Mouse (Mus musculus) CH12.LX (cell line): Measurements from ENCODE around the gene Ggcx. TPM values are rescaled to one million over a fixed set of nuclear protein-coding genes. Genes with fewer than 3 reads are reported as not detected.
A peak's percentile ranks its signal among the peaks of the same experiment; 100 is the strongest.

ENCODE experiments used
- DNase-seq: peaks from one replicate; pipeline ENCODE4 v3.0.0-alpha.2; 2013; ENCODE audit errors: extremely low read depth
- H3K27ac ChIP-seq: 2 replicates; pipeline ENCODE4 v1.5.1; 2012; ENCODE audit warnings: low read depth, mild to moderate bottlenecking, control low read depth, moderate library complexity; ENCODE audit not compliant: insufficient read depth
- H3K27me3 ChIP-seq: replicated peaks from 2 replicates; pipeline ENCODE3; 2012; ENCODE audit warnings: inconsistent platforms
- H3K36me3 ChIP-seq, 2 experiments: replicated peaks in 1 of 2; 2 replicates each; pipeline versions ENCODE3 to v1.6.1; 2012; ENCODE audit warnings: inconsistent platforms in 1 of 2, low read length in 1 of 2, mild to moderate bottlenecking in 1 of 2, mixed read lengths in 1 of 2, moderate library complexity in 1 of 2; ENCODE audit not compliant: control insufficient read depth in 1 of 2, insufficient read depth in 1 of 2
- H3K4me1 ChIP-seq, 2 experiments: 2 replicates each; pipeline ENCODE4 v1.6.1; 2012; ENCODE audit warnings: inconsistent platforms in 1 of 2, moderate library complexity in 1 of 2; ENCODE audit not compliant: insufficient read depth in 2 of 2, control insufficient read depth in 1 of 2
- H3K4me2 ChIP-seq: 2 replicates; pipeline ENCODE4 v1.6.1; 2012; ENCODE audit warnings: low read depth, mild to moderate bottlenecking, control low read depth; ENCODE audit not compliant: poor library complexity, insufficient read depth, severe bottlenecking
- H3K4me3 ChIP-seq, 3 experiments: fragments of 150-350 bp in 1 of 3; sonication (generic) in 1 of 3; replicated peaks in 1 of 3; 2 replicates each; pipeline versions ENCODE3 to v1.5.1; 2011 to 2012; ENCODE audit warnings: low read depth in 2 of 3, low read length in 2 of 3, mild to moderate bottlenecking in 2 of 3, moderate library complexity in 2 of 3, control low read depth in 1 of 3, improper control_type of control experiment in 1 of 3, inconsistent platforms in 1 of 3, mixed read lengths in 1 of 3; ENCODE audit not compliant: poor library complexity in 1 of 3
- H3K79me2 ChIP-seq: replicated peaks from 2 replicates; pipeline ENCODE4 v1.6.1; 2012; ENCODE audit warnings: mild to moderate bottlenecking, moderate library complexity; ENCODE audit not compliant: control insufficient read depth, poor library complexity, insufficient read depth, severe bottlenecking; ENCODE audit errors: extremely low read depth
- H3K9ac ChIP-seq: 2 replicates; pipeline ENCODE4 v1.6.1; 2012; ENCODE audit warnings: low read depth, mild to moderate bottlenecking, control low read depth, moderate library complexity; ENCODE audit not compliant: insufficient read depth
- H3K9me3 ChIP-seq: replicated peaks from 2 replicates; pipeline ENCODE3; 2012; ENCODE audit warnings: low read length, inconsistent platforms, mixed read lengths
- CHD1 ChIP-seq: IDR thresholded peaks from 2 replicates; pipeline ENCODE4 v1.6.1; 2012; ENCODE audit warnings: low read depth, low read length, improper control_type of control experiment, inconsistent platforms
- CHD2 ChIP-seq: IDR thresholded peaks from 2 replicates; pipeline ENCODE4 v1.6.1; 2011; ENCODE audit warnings: low read length, improper control_type of control experiment
- CTCF ChIP-seq, 2 experiments: IDR thresholded peaks in 1 of 2; conservative IDR thresholded peaks in 1 of 2; 2 replicates each; pipeline ENCODE4 v1.5.1; 2011 to 2012; ENCODE audit warnings: low read depth in 2 of 2, low read length in 2 of 2, improper control_type of control experiment in 1 of 2, inconsistent platforms in 1 of 2, mild to moderate bottlenecking in 1 of 2, moderate library complexity in 1 of 2
- E2F4 ChIP-seq: IDR thresholded peaks from 2 replicates; pipeline ENCODE4 v1.6.1; 2011; ENCODE audit warnings: low read depth, low read length, improper control_type of control experiment; ENCODE audit not compliant: insufficient replicate concordance
- HCFC1 ChIP-seq: IDR thresholded peaks from 2 replicates; pipeline ENCODE4 v1.6.1; 2012; ENCODE audit warnings: low read depth, mild to moderate bottlenecking, inconsistent platforms, low read length, improper control_type of control experiment
- JUN ChIP-seq: IDR thresholded peaks from 2 replicates; pipeline ENCODE4 v1.6.1; 2011; ENCODE audit warnings: low read depth, mild to moderate bottlenecking, low read length, improper control_type of control experiment, moderate library complexity; ENCODE audit not compliant: insufficient read depth
- MAFK ChIP-seq: IDR thresholded peaks from 2 replicates; pipeline ENCODE4 v1.6.1; 2011; ENCODE audit warnings: low read length, improper control_type of control experiment; ENCODE audit not compliant: insufficient replicate concordance
- POLR2A ChIP-seq: IDR thresholded peaks from 2 replicates; pipeline ENCODE4 v1.6.1; 2011; ENCODE audit warnings: low read depth, mild to moderate bottlenecking, improper control_type of control experiment, low read length
- POLR2AphosphoS2 ChIP-seq: IDR thresholded peaks from 2 replicates; pipeline ENCODE4 v1.6.1; 2011; ENCODE audit warnings: low read depth, low read length, improper control_type of control experiment
- SIN3A ChIP-seq: IDR thresholded peaks from 2 replicates; pipeline ENCODE4 v1.6.1; 2012; ENCODE audit warnings: low read length, improper control_type of control experiment, inconsistent platforms
- UBTF ChIP-seq: IDR thresholded peaks from 2 replicates; pipeline ENCODE4 v1.6.1; 2012; ENCODE audit warnings: low read depth, mild to moderate bottlenecking, inconsistent platforms, low read length, improper control_type of control experiment, moderate library complexity
- USF1 ChIP-seq: IDR thresholded peaks from 2 replicates; pipeline ENCODE4 v1.6.1; 2014; ENCODE audit warnings: low read depth, mild to moderate bottlenecking, inconsistent platforms, low read length, improper control_type of control experiment
- ZKSCAN1 ChIP-seq: IDR thresholded peaks from 2 replicates; pipeline ENCODE4 v1.6.1; 2012; ENCODE audit warnings: low read depth, inconsistent platforms, low read length, improper control_type of control experiment, borderline replicate concordance
- ZMIZ1 ChIP-seq: IDR thresholded peaks from 2 replicates; pipeline ENCODE4 v1.6.1; 2012; ENCODE audit warnings: low read depth, mild to moderate bottlenecking, inconsistent platforms, low read length, improper control_type of control experiment
- dilution Hi-C: fragments of 300-500 bp; cut with MboI; formaldehyde crosslinking; loops from 2 replicates; pipeline ENCODE4 v1.14.3; 2020; ENCODE audit warnings: low sequenced_read_pairs; ENCODE audit not compliant: extremely low pct_unique_long_range_greater_than_20kb, extremely low pct_ligation_motif_present
- in situ Hi-C: fragments of 300-500 bp; cut with MboI; formaldehyde crosslinking; loops from 3 replicates; pipeline ENCODE4 v1.14.3; 2019; ENCODE audit warnings: low sequenced_read_pairs, low pct_ligation_motif_present, low pct_unique_long_range_greater_than_20kb, mixed read lengths
- polyA plus RNA-seq: library from polyadenylated mRNA; unstranded; fragments of >175 nt; gene quantifications from 2 replicates; pipeline ENCODE4 v1.2.1, GENCODE M21; 2012; ENCODE audit warnings: low read depth; ENCODE audit not compliant: insufficient read length
- total RNA-seq, 2 experiments: library from RNA; depleted of rRNA; stranded (reverse); fragments of 300-350 nt in 1 of 2; fragments of >200 nt in 1 of 2; gene quantifications; 2 replicates each; pipeline ENCODE4 v1.2.3; 2012 to 2014

Ggcx gene
- total and polyA plus RNA-seq, 3 experiments: 5.2 to 7.8 (median 6.7) TPM

- H3K36me3 ChIP-seq: peaks cover 68 to 82% of the 10 kb centered on the region in 2 experiments
- peaks cover 0 to 45% of the 10 kb centered on the region in 2 experiments; a peak in 3 of 4 replicates for H3K4me1 ChIP-seq
- H3K9me3 ChIP-seq: no peaks in the 10 kb centered on the region
- no peaks in the 10 kb centered on the region for H3K27me3 ChIP-seq
- dilution Hi-C loops (no loop called here), in situ Hi-C loops (no loop called here)
- H3K79me2 ChIP-seq: peaks cover 13% of the 10 kb centered on the region
- no peak for TF ChIP-seq MAFK
- no peak for TF ChIP-seq HCFC1
- no peak for TF ChIP-seq UBTF
- TF ChIP-seq CHD2: peak; percentile 79
- no peak for TF ChIP-seq USF1
- TF ChIP-seq POLR2A: peak; percentile 66
- peak; percentile 82 for TF ChIP-seq ZMIZ1
- no peak for TF ChIP-seq SIN3A
- TF ChIP-seq POLR2AphosphoS2: peak; percentile 99
- H3K27ac ChIP-seq: peak overlapping the region; percentile 60
- H3K4me2 ChIP-seq: no peak overlapping the region
- no peak overlapping the region for H3K4me3 ChIP-seq
- peak; percentile 48 for DNase-seq
- no peak overlapping the region for H3K9ac ChIP-seq
Measured at GRCm38 (mm10) chr6:72430989-72431921, 17.1 kb downstream of the Ggcx start.

- no peak overlapping the region for H3K27ac ChIP-seq
- DNase-seq: no peak
- dilution Hi-C loops: no loop called here
- H3K4me1 ChIP-seq: peaks cover 2 to 54% of the 10 kb centered on the region in 2 experiments; a peak in 3 of 4 replicates
- peaks cover 22% of the 10 kb centered on the region for H3K79me2 ChIP-seq
- no peak overlapping the region for H3K4me3 ChIP-seq
- in situ Hi-C loops: no loop called here
- no peaks in the 10 kb centered on the region for H3K9me3 ChIP-seq
- H3K27me3 ChIP-seq: no peaks in the 10 kb centered on the region
- H3K4me2 ChIP-seq: no peak overlapping the region
- TF ChIP-seq JUN (no peak), ZMIZ1 (peak; percentile 69), CTCF (conservative IDR thresholded peaks at IDR 0.05 in 1 of 2, IDR thresholded peaks at IDR 0.05 in 1 of 2; ENCODE audit: low read depth in 2 of 2, low read length in 2 of 2) (no peak), ZKSCAN1 (no peak), E2F4 (no peak), CHD1 (no peak)
- H3K36me3 ChIP-seq: peaks cover 66 to 83% of the 10 kb centered on the region in 2 experiments
- no peak overlapping the region for H3K9ac ChIP-seq
Measured at GRCm38 (mm10) chr6:72432153-72432552, 18.0 kb downstream of the Ggcx start.
